Mouse (Mus musculus): ENCODE results near the gene Plekhm2. TPM values are rescaled to one million over a fixed set of nuclear protein-coding genes. Genes with fewer than 3 reads are reported as not detected.

The Plekhm2 gene
- polyA plus RNA-seq, 1 experiment, result 24.5 TPM

- WGBS, result 75% methylated on average over 11 of the region's 11 CpGs
- TF ChIP-seq POLR2A (IDR thresholded peaks at IDR 0.05; ENCODE audit: borderline replicate concordance, control insufficient read depth, low read depth, low read length) (no peak), CTCF (IDR thresholded peaks at IDR 0.05; ENCODE audit: control insufficient read depth, insufficient read depth, low read length) (no peak)
Observed at GRCm38 (mm10) chr4:141639474-141639873, 25.2 kb downstream of the Plekhm2 start.

GRCm38 (mm10) chr4:141636693-141637092 lies 28.0 kb downstream of the Plekhm2 start:
- H3K27ac ChIP-seq (ENCODE audit: control insufficient read depth, insufficient read depth, low read depth, low read length, poor library complexity), result no peak overlapping the region
- TF ChIP-seq POLR2A (IDR thresholded peaks at IDR 0.05; ENCODE audit: borderline replicate concordance, control insufficient read depth, low read depth, low read length) (no peak), CTCF (IDR thresholded peaks at IDR 0.05; ENCODE audit: control insufficient read depth, insufficient read depth, low read length) (no peak)
- no peak overlapping the region for H3K4me3 ChIP-seq (replicated peaks; ENCODE audit: control insufficient read depth, low read depth, low read length)
- no peaks in the 10 kb centered on the region for H3K4me1 ChIP-seq (ENCODE audit: control insufficient read depth, insufficient read depth, low read length)
- WGBS, result 91% methylated on average over 5 of the region's 5 CpGs

More at GRCm38 (mm10) chr4:141639474-141639873, 25.2 kb downstream of the Plekhm2 start:
- no peaks in the 10 kb centered on the region for H3K4me1 ChIP-seq (ENCODE audit: control insufficient read depth, insufficient read depth, low read length)
- no peak overlapping the region for H3K27ac ChIP-seq (ENCODE audit: control insufficient read depth, insufficient read depth, low read depth, low read length, poor library complexity)
- no peak overlapping the region for H3K4me3 ChIP-seq (replicated peaks; ENCODE audit: control insufficient read depth, low read depth, low read length)

GRCm38 (mm10) chr4:141635991-141636390 lies 28.7 kb downstream of the Plekhm2 start:
- Histone ChIP-seq H3K4me3 (replicated peaks; ENCODE audit: control insufficient read depth, low read depth, low read length) (no peak overlapping the region), H3K27ac (ENCODE audit: control insufficient read depth, insufficient read depth, low read depth, low read length, poor library complexity) (no peak overlapping the region), H3K4me1 (ENCODE audit: control insufficient read depth, insufficient read depth, low read length) (no peaks in the 10 kb centered on the region)
- WGBS, result 87% methylated on average over 9 of the region's 9 CpGs
- TF ChIP-seq CTCF (IDR thresholded peaks at IDR 0.05; ENCODE audit: control insufficient read depth, insufficient read depth, low read length), result no peak
- TF ChIP-seq POLR2A (IDR thresholded peaks at IDR 0.05; ENCODE audit: borderline replicate concordance, control insufficient read depth, low read depth, low read length), result no peak

- Histone ChIP-seq H3K27ac (ENCODE audit: control insufficient read depth, insufficient read depth, low read depth, low read length, poor library complexity) (no peak overlapping the region), H3K4me1 (ENCODE audit: control insufficient read depth, insufficient read depth, low read length) (no peaks in the 10 kb centered on the region), H3K4me3 (replicated peaks; ENCODE audit: control insufficient read depth, low read depth, low read length) (no peak overlapping the region)
- whole genome bisulfite sequencing, result 91% methylated on average over 21 of the region's 21 CpGs
- TF ChIP-seq CTCF (IDR thresholded peaks at IDR 0.05; ENCODE audit: control insufficient read depth, insufficient read depth, low read length) (no peak), POLR2A (IDR thresholded peaks at IDR 0.05; ENCODE audit: borderline replicate concordance, control insufficient read depth, low read depth, low read length) (no peak)
Observed at GRCm38 (mm10) chr4:141632111-141632873, 32.4 kb downstream of the Plekhm2 start.

GRCm38 (mm10) chr4:141631250-141631649 lies 33.4 kb downstream of the Plekhm2 start:
- no peak overlapping the region for H3K4me3 ChIP-seq (replicated peaks; ENCODE audit: control insufficient read depth, low read depth, low read length)
- 95% methylated on average over 20 of the region's 20 CpGs for WGBS
- H3K27ac ChIP-seq (ENCODE audit: control insufficient read depth, insufficient read depth, low read depth, low read length, poor library complexity), result no peak overlapping the region
- TF ChIP-seq CTCF (IDR thresholded peaks at IDR 0.05; ENCODE audit: control insufficient read depth, insufficient read depth, low read length), result no peak
- TF ChIP-seq POLR2A (IDR thresholded peaks at IDR 0.05; ENCODE audit: borderline replicate concordance, control insufficient read depth, low read depth, low read length), result no peak
- H3K4me1 ChIP-seq (ENCODE audit: control insufficient read depth, insufficient read depth, low read length), result no peaks in the 10 kb centered on the region

- no peaks in the 10 kb centered on the region for H3K4me1 ChIP-seq (ENCODE audit: control insufficient read depth, insufficient read depth, low read length)
- 92% methylated on average over 11 of the region's 11 CpGs for WGBS
- TF ChIP-seq POLR2A (IDR thresholded peaks at IDR 0.05; ENCODE audit: borderline replicate concordance, control insufficient read depth, low read depth, low read length) (no peak), CTCF (IDR thresholded peaks at IDR 0.05; ENCODE audit: control insufficient read depth, insufficient read depth, low read length) (no peak)
- H3K4me3 ChIP-seq (replicated peaks; ENCODE audit: control insufficient read depth, low read depth, low read length), result no peak overlapping the region
- H3K27ac ChIP-seq (ENCODE audit: control insufficient read depth, insufficient read depth, low read depth, low read length, poor library complexity), result no peak overlapping the region
Observed at GRCm38 (mm10) chr4:141630021-141630420, 34.7 kb downstream of the Plekhm2 start.

- no peaks in the 10 kb centered on the region for H3K4me1 ChIP-seq (ENCODE audit: control insufficient read depth, insufficient read depth, low read length)
- 89% methylated on average over 14 of the region's 14 CpGs for WGBS
- TF ChIP-seq CTCF (IDR thresholded peaks at IDR 0.05; ENCODE audit: control insufficient read depth, insufficient read depth, low read length) (no peak), POLR2A (IDR thresholded peaks at IDR 0.05; ENCODE audit: borderline replicate concordance, control insufficient read depth, low read depth, low read length) (no peak)
- no peak overlapping the region for H3K4me3 ChIP-seq (replicated peaks; ENCODE audit: control insufficient read depth, low read depth, low read length)
- no peak overlapping the region for H3K27ac ChIP-seq (ENCODE audit: control insufficient read depth, insufficient read depth, low read depth, low read length, poor library complexity)
Observed at GRCm38 (mm10) chr4:141628661-141629060, 36.0 kb downstream of the Plekhm2 start.

GRCm38 (mm10) chr4:141627502-141627901 lies 37.2 kb downstream of the Plekhm2 start:
- TF ChIP-seq CTCF (IDR thresholded peaks at IDR 0.05; ENCODE audit: control insufficient read depth, insufficient read depth, low read length) (no peak), POLR2A (IDR thresholded peaks at IDR 0.05; ENCODE audit: borderline replicate concordance, control insufficient read depth, low read depth, low read length) (no peak)
- H3K4me3 ChIP-seq (replicated peaks; ENCODE audit: control insufficient read depth, low read depth, low read length), result no peak overlapping the region
- 88% methylated on average over 5 of the region's 5 CpGs for WGBS
- H3K4me1 ChIP-seq (ENCODE audit: control insufficient read depth, insufficient read depth, low read length), result no peaks in the 10 kb centered on the region
- no peak overlapping the region for H3K27ac ChIP-seq (ENCODE audit: control insufficient read depth, insufficient read depth, low read depth, low read length, poor library complexity)
